Mouse (Mus musculus): Measurements from ENCODE around the gene Prdm4. TPM values are rescaled to one million over a fixed set of nuclear protein-coding genes. Genes with fewer than 3 reads are reported as not detected.

Prdm4 gene
- polyA plus RNA-seq, 1 experiment from 2014 or later, result 11.6 TPM

- Histone ChIP-seq H3K4me3 (ENCODE audit: low read length) (no peak overlapping the region), H3K4me2 (ENCODE audit: low read depth, low read length) (no peak overlapping the region), H3K9me3 (ENCODE audit: control insufficient read depth, low read length) (no peaks in the 10 kb centered on the region), H3K9ac (ENCODE audit: low read depth, low read length) (no peak overlapping the region), H3K27me3 (replicated peaks; ENCODE audit: control insufficient read depth, insufficient read depth, low read length) (no peaks in the 10 kb centered on the region), H3K27ac (ENCODE audit: low read length) (no peak overlapping the region), H3K4me1 (ENCODE audit: control insufficient read depth, insufficient read depth, low read length) (peaks cover 7% of the 10 kb centered on the region), H3K36me3 (ENCODE audit: control insufficient read depth, insufficient read depth, low read length) (peaks cover 10% of the 10 kb centered on the region)
- ATAC-seq, result no peak
- WGBS, result 87% methylated on average over 13 of the region's 13 CpGs
Observed at GRCm38 (mm10) chr10:85873861-85874544, 42.9 kb downstream of the Prdm4 start.

- no peak overlapping the region for H3K27ac ChIP-seq (ENCODE audit: low read length)
- ATAC-seq, result no peak; the same call in 1 of the 2 replicates
- under 1% methylated on average over 5 of the region's 5 CpGs for WGBS
Observed at GRCm38 (mm10) chr10:85872479-85872773, 44.5 kb downstream of the Prdm4 start.

GRCm38 (mm10) chr10:85871698-85872478 lies 45.1 kb downstream of the Prdm4 start:
- ATAC-seq, result peak; percentile 97
- Histone ChIP-seq H3K9ac (ENCODE audit: low read depth, low read length) (peak overlapping the region; percentile 96), H3K4me1 (ENCODE audit: control insufficient read depth, insufficient read depth, low read length) (peaks cover 7% of the 10 kb centered on the region), H3K36me3 (ENCODE audit: control insufficient read depth, insufficient read depth, low read length) (peaks cover 10% of the 10 kb centered on the region), H3K4me2 (ENCODE audit: low read depth, low read length) (peak overlapping the region; percentile 87), H3K27me3 (replicated peaks; ENCODE audit: control insufficient read depth, insufficient read depth, low read length) (no peaks in the 10 kb centered on the region), H3K27ac (ENCODE audit: low read length) (peak overlapping the region; percentile 73), H3K9me3 (ENCODE audit: control insufficient read depth, low read length) (no peaks in the 10 kb centered on the region), H3K4me3 (ENCODE audit: low read length) (peak overlapping the region; percentile 96)
- WGBS, result under 1% methylated on average over 50 of the region's 55 CpGs

More at GRCm38 (mm10) chr10:85872479-85872773, 44.5 kb downstream of the Prdm4 start:
- Histone ChIP-seq H3K4me3 (ENCODE audit: low read length) (peak overlapping the region; percentile 96), H3K27me3 (replicated peaks; ENCODE audit: control insufficient read depth, insufficient read depth, low read length) (no peaks in the 10 kb centered on the region), H3K9ac (ENCODE audit: low read depth, low read length) (peak overlapping the region; percentile 96), H3K4me1 (ENCODE audit: control insufficient read depth, insufficient read depth, low read length) (peaks cover 7% of the 10 kb centered on the region), H3K9me3 (ENCODE audit: control insufficient read depth, low read length) (no peaks in the 10 kb centered on the region), H3K4me2 (ENCODE audit: low read depth, low read length) (peak overlapping the region; percentile 87), H3K36me3 (ENCODE audit: control insufficient read depth, insufficient read depth, low read length) (peaks cover 10% of the 10 kb centered on the region)

DNA sequence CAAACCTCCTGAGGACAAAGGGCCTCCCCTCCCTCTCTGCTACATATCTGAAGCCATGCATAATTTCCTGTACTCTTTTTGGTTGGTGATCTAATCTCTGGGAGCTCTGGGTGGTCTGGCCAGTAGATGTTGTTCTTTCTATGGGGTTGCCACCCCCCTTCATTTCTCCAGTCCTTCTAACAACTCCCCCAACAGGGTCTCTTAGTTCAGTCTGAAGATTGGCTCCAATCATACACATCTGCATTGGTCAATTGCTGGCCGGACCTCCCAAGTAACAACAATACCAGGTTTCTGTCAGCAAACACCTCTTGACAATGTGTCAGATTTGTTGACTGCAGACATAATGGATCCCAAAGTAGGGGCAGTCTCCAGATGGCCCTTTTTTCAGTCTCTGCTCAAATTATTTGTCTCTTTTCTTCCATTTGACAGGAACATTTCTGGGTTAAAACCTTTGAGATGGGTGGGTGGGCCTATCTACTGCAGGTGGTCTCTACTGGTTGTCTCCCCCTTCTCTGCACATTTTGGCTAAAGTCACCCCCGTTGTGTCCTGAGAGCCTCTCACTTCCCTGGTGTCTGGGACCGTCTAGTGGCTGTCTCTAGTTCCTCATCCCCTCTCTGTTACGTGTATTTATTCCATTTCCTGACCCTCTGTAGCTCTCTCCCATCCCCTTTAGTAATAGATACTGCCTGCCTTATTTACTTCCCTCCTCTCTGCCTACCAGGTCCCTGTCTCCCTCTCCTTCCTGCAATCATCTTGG lies 70.7 kb downstream of the Prdm4 start:
- Histone ChIP-seq H3K9me3 (ENCODE audit: control insufficient read depth, low read length) (no peaks in the 10 kb centered on the region), H3K4me3 (ENCODE audit: low read length) (no peak overlapping the region), H3K27me3 (replicated peaks; ENCODE audit: control insufficient read depth, insufficient read depth, low read length) (no peaks in the 10 kb centered on the region), H3K4me1 (ENCODE audit: control insufficient read depth, insufficient read depth, low read length) (no peaks in the 10 kb centered on the region), H3K4me2 (ENCODE audit: low read depth, low read length) (no peak overlapping the region), H3K27ac (ENCODE audit: low read length) (no peak overlapping the region), H3K36me3 (ENCODE audit: control insufficient read depth, insufficient read depth, low read length) (no peaks in the 10 kb centered on the region), H3K9ac (ENCODE audit: low read depth, low read length) (no peak overlapping the region)
- 69% methylated on average over 4 of the region's 4 CpGs for WGBS
- no peak for ATAC-seq

Other genes with a start within 250 kb of the Prdm4 start
- 55.8 and 59.1 TPM in 2 replicates for gene Pwp1, start 87.6 kb downstream of the Prdm4 start, polyA plus RNA-seq (2015; fragmentation: Nextera tagmentation; extraction: Ambion mirVana)
- gene Ascl4, start 10.5 kb upstream of the Prdm4 start, polyA plus RNA-seq (2015; fragmentation: Nextera tagmentation; extraction: Ambion mirVana), result 0.06 and 0.18 TPM in 2 replicates
- gene Rtcb, start 40.7 kb upstream of the Prdm4 start, polyA plus RNA-seq (2015; fragmentation: Nextera tagmentation; extraction: Ambion mirVana), result 146 and 157 TPM in 2 replicates
- 0.05 TPM in 1 of 2 replicates, not detected in the other for gene Bpifc, start 94.8 kb upstream of the Prdm4 start, polyA plus RNA-seq (2015; fragmentation: Nextera tagmentation; extraction: Ambion mirVana)
- 29.9 and 32.8 TPM in 2 replicates for gene Fbxo7, start 104.8 kb upstream of the Prdm4 start, polyA plus RNA-seq (2015; fragmentation: Nextera tagmentation; extraction: Ambion mirVana)